Mouse (Mus musculus): Measurements from ENCODE around the gene Pex19. TPM values are rescaled to one million over a fixed set of nuclear protein-coding genes. Genes with fewer than 3 reads are reported as not detected.

Gene Pex19
- total RNA-seq (2017), result 41.4 and 52.2 TPM in 2 replicates

DNA sequence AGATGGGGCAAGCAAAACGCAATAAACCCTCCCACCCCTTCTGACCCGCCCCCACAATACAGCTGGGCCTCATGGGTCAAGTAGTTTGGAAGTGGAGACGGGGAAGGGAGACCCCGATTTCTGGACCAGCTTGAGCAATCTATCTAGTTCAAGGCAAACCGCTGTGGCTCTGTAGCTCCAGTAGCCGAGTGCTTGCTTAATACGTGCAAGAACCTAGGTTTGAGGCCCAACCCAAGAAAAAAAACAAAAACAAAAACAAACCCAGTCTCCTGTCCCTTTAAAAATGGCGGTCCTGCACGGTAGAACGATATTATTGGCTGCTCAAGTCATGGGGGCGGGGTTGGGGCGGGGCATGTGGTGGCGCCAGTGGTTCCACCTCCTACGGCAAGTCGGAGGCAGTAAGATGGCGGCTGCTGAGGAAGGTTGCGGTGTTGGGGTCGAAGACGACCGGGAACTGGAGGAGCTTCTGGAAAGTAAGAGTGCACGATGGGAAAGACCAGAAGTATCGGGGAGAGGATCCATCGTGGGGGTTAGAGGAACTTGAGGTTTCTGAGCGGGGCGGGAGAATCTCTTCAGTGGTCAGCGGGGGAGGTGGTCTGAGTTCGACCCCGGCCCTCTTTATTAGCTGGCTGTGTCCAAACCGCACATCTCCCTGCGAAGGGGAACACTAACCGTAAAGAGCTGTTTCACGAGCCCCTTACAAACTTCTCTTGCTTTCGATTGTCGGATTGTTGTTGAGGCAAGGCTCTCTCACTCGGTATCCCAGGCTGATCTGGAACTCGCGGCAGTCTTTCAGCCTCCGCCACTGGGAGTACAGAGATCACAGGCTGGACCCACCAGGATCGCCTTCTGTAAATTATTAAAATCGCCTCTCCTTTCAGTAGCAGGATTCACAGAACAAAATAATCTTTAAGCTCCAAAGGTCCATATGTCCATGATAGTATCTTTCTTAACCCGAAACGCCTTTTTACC, at the start of gene Pex19:
Gene Pex19 (plus strand): TSS at position 380 of the 972 bp plus-strand sequence.
- ATAC-seq (ENCODE audit: extremely low read depth, insufficient number of reproducible peaks, low FRiP score, poor library complexity, severe bottlenecking), result peak; percentile 99

DNA sequence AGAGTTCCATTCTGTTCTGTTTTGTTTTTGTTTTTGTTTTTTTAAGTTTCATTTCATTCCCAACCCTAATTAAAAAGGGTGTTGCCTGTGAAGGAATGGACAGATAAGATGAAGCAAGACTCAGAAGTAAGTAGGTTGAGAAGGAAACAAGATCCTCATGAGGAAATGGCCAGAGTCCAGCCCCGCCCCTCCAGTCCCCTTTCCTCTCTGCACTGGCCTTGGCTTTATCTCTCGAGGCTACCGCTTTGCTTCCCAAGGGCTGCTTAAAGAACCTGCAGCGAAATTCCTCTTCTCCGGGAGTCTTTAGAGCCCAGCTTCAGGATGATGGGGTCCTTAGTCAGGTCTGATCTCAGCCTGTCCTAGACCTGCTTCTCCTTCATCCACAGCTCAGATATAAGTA, 48.6 kb upstream of the Pex19 start:
- no peak for ATAC-seq (ENCODE audit: extremely low read depth, insufficient number of reproducible peaks, low FRiP score, poor library complexity, severe bottlenecking)

GRCm38 (mm10) chr1:172082101-172082898, 44.3 kb upstream of the Pex19 start, which contains the start of the genes Copa and Ncstn:
Gene Copa, plus strand, starts transcription at chr1:172082529.
Gene Ncstn, minus strand, starts transcription at chr1:172082795.
- peak; percentile 99 for ATAC-seq (ENCODE audit: extremely low read depth, insufficient number of reproducible peaks, low FRiP score, poor library complexity, severe bottlenecking)

GRCm38 (mm10) chr1:172082899-172083445, 43.6 kb upstream of the Pex19 start:
- ATAC-seq (ENCODE audit: extremely low read depth, insufficient number of reproducible peaks, low FRiP score, poor library complexity, severe bottlenecking), result no peak

- ATAC-seq (ENCODE audit: extremely low read depth, insufficient number of reproducible peaks, low FRiP score, poor library complexity, severe bottlenecking), result no peak
Observed at GRCm38 (mm10) chr1:172093522-172093921, 33.0 kb upstream of the Pex19 start.

DNA sequence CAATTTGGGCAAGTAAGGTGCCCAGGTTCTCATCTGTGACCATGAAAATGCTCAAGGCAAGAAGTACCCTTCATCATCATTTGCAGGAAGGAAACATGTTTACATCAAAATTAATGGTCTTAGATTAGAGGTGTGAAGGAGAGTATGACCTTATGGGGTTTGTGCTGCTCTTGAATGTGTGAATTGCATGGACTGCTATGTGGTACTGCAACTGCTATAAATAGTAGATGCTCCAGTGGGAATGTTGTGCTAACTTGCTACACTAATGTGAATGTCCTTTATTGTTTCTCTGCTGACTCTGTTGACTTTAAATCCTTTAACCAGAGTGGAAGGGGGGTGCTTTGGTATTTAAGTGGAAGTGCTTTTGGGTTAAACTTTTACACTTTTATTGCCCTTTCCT, 32.3 kb upstream of the Pex19 start:
- no peak for ATAC-seq (ENCODE audit: extremely low read depth, insufficient number of reproducible peaks, low FRiP score, poor library complexity, severe bottlenecking)

- no peak for ATAC-seq (ENCODE audit: extremely low read depth, insufficient number of reproducible peaks, low FRiP score, poor library complexity, severe bottlenecking)
Observed at GRCm38 (mm10) chr1:172095202-172095601, 31.4 kb upstream of the Pex19 start.

DNA sequence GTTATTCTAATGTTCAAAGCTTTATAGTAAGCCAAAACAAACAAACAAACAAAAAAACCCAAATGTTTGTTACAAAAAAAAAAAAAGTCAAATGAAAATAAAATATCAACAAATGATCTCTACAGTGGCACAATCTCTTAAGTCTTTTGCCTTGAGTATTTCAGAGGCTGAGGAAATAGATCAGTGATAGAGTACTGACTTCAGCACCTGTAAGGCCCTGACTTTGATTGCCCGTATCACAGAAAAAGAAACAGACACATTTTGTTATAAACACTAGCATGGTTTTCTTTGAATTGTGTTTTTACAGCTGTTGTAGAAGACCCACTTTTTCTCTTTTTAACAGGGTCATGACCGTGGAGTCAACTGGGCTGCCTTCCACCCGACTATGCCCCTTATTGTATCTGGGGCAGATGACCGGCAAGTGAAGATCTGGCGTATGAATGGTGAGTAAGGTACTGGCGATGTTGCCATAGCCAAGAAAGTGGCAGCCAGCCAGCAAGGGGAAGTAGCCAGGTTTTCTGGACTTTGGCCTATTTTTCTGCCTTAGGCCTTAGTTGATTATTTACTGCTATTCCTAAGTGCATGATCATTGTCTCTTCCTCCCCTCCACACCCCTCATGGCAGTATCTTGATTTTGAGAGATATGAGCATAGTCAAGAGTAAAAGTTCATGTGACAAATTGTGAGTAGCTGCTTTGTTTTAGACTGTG, 27.1 kb upstream of the Pex19 start:
- ATAC-seq (ENCODE audit: extremely low read depth, insufficient number of reproducible peaks, low FRiP score, poor library complexity, severe bottlenecking), result no peak

- no peak for ATAC-seq (ENCODE audit: extremely low read depth, insufficient number of reproducible peaks, low FRiP score, poor library complexity, severe bottlenecking)
Observed at GRCm38 (mm10) chr1:172103619-172104018, 22.9 kb upstream of the Pex19 start.

DNA sequence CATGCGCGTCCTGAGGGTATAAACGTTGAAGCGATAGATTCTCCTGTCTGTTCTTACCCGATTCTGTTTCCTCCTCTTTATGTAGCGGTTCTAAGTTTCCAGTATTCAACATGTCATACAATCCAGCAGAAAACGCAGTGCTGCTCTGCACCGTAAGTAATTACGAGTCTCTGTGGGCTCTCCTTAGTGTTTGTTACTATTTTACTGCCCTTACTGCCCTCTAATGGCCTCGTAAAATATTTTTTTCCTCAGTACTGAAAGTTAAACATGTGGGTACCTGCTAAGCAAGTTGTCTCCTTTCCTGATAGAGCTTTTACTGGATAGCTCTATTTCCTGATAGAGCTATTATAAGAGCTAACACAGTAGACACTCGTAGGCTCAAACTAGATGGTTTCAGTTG, 21.5 kb upstream of the Pex19 start:
- no peak for ATAC-seq (ENCODE audit: extremely low read depth, insufficient number of reproducible peaks, low FRiP score, poor library complexity, severe bottlenecking)

DNA sequence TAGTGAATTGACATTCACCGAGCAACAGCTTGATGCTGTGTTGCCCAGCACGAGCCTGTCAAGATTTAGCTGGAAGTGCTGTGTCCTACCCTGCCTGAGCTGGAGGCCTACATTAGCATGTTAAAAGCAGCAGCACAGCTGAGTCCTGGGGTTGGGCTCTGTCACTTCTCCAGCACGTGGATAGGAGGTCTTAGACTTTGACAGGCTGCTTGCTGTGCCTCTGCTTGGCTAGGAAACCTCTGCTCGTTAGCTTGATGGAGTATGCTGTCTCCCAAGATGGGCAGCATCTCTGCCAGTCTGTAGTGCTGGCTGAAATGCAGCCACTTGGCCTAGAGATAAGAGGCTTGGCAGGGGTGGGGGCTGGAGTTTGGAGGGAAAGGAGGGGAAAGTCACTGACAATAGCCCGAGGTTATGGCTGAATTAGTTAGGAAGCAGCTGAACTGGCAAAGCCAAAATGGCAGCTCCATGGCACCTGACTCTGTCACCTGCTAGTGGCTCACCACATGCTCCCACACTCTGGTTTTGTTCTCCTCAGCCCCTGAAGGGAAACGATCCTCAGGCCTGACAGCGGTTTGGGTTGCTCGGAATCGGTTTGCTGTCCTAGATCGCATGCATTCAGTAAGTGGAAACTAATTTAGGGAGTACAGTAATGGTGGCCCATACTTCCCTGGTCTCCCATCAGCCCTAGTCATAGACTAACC, 18.6 kb upstream of the Pex19 start:
- no peak for ATAC-seq (ENCODE audit: extremely low read depth, insufficient number of reproducible peaks, low FRiP score, poor library complexity, severe bottlenecking)

GRCm38 (mm10) chr1:172116948-172117347, 9.6 kb upstream of the Pex19 start:
- no peak for ATAC-seq (ENCODE audit: extremely low read depth, insufficient number of reproducible peaks, low FRiP score, poor library complexity, severe bottlenecking)

DNA sequence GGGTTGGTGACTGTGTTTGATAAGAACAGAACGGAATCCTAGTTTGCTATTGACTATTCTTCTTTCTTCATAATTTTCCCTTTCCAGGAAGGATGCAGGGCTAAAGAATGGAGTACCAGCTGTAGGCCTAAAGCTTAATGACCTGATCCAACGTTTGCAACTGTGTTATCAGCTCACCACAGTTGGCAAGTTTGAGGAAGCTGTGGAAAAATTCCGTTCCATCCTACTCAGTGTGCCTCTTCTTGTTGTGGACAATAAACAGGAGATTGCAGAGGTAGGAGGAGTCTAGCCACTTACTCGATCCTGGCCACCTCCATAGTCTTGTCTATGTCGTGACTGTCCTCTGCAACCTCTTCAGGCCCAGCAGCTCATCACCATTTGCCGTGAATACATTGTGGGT, 7.5 kb upstream of the Pex19 start:
- ATAC-seq (ENCODE audit: extremely low read depth, insufficient number of reproducible peaks, low FRiP score, poor library complexity, severe bottlenecking), result no peak

- ATAC-seq (ENCODE audit: extremely low read depth, insufficient number of reproducible peaks, low FRiP score, poor library complexity, severe bottlenecking), result peak; percentile 67; the same call in 1 of the 2 replicates
Observed at GRCm38 (mm10) chr1:172119720-172120119, 6.8 kb upstream of the Pex19 start.

- ATAC-seq (ENCODE audit: extremely low read depth, insufficient number of reproducible peaks, low FRiP score, poor library complexity, severe bottlenecking), result no peak
Observed at GRCm38 (mm10) chr1:172122671-172123070, 3.9 kb upstream of the Pex19 start.

- ATAC-seq (ENCODE audit: extremely low read depth, insufficient number of reproducible peaks, low FRiP score, poor library complexity, severe bottlenecking), result no peak
Observed at GRCm38 (mm10) chr1:172124572-172124971, 2.0 kb upstream of the Pex19 start.

DNA sequence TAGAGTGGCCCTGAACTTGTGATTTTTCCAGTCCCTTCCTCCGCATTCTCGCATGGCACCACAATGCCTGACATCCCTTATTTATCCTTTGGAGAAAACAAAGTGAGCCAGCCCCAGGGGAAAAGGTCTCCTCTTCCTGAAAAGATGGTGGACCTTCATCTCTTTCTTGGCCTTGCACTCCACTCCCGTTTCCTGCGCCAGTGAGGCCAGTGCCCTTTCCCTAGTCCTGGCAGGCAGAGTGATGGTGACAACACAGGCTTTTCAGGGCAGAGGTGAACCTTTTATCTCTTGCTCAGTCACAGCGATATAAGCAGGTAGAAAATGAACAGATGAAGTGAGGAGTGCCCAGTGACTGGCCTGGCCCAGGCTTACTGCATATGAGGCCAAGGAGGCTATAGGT, 932 bp downstream of the Pex19 start:
- ATAC-seq (ENCODE audit: extremely low read depth, insufficient number of reproducible peaks, low FRiP score, poor library complexity, severe bottlenecking), result no peak

DNA sequence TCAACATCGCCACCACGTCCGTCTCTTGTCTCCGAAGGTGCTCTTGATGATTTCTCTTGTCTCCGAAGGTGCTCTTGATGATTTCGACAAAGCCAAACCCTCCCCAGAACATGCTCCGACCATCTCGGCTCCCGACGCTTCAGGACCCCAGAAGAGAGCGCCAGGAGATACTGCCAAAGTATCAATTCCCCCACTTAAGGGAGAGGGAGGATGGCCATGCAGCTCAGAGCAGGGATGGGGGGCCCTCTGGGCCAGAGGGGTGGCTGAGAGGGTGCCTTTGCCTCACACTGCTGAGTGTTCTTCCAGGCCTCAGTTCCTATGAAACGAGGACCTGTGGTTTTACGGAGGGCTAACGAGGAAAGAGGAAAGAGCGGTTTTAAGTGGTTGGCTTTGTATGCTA, 2.0 kb downstream of the Pex19 start:
- ATAC-seq (ENCODE audit: extremely low read depth, insufficient number of reproducible peaks, low FRiP score, poor library complexity, severe bottlenecking), result no peak
